Mouse (Mus musculus): ENCODE results near the gene Amph. TPM values are rescaled to one million over a fixed set of nuclear protein-coding genes. Genes with fewer than 3 reads are reported as not detected.
"Not testable (repeated sequence)": the region's sequence is repeated elsewhere in the genome, so short reads cannot be mapped to it uniquely, and the experiment has no call there.

Amph gene
- under 1 TPM in 1 of 2 experiments, not detected in 1; 0.29 TPM for polyA plus RNA-seq (2017; shearing (Covaris generic))

- peak; percentile 54 for ATAC-seq
Measured at GRCm38 (mm10) chr13:18948171-18949028, at the start of gene Amph. Amph (plus strand) TSS chr13:18948205.

GRCm38 (mm10) chr13:18903623-18904022 is 44.4 kb upstream of the Amph start:
- ATAC-seq, result no peak

- ATAC-seq, result no peak
Measured at GRCm38 (mm10) chr13:18914774-18915173, 33.2 kb upstream of the Amph start.

- not testable (repeated sequence) for ATAC-seq
Measured at GRCm38 (mm10) chr13:18933191-18933590, 14.8 kb upstream of the Amph start.

- ATAC-seq, result no peak
Measured at GRCm38 (mm10) chr13:18947686-18948085, 319 bp upstream of the Amph start.

- no peak for ATAC-seq
Measured at GRCm38 (mm10) chr13:18949029-18949350, 985 bp downstream of the Amph start.

GRCm38 (mm10) chr13:18949626-18950200 is 1.7 kb downstream of the Amph start:
- no peak for ATAC-seq

GRCm38 (mm10) chr13:18953575-18953974 is 5.6 kb downstream of the Amph start:
- no peak for ATAC-seq

GRCm38 (mm10) chr13:18956065-18956913 is 8.3 kb downstream of the Amph start:
- no peak for ATAC-seq

- ATAC-seq, result no peak
Measured at GRCm38 (mm10) chr13:18957028-18957427, 9.0 kb downstream of the Amph start.

- no peak for ATAC-seq
Measured at GRCm38 (mm10) chr13:18972571-18972970, 24.6 kb downstream of the Amph start.

GRCm38 (mm10) chr13:18974351-18974750 is 26.3 kb downstream of the Amph start:
- ATAC-seq, result no peak

- ATAC-seq, result no peak
Measured at GRCm38 (mm10) chr13:18987266-18987665, 39.3 kb downstream of the Amph start.

- ATAC-seq, result no peak
Measured at GRCm38 (mm10) chr13:18988323-18988722, 40.3 kb downstream of the Amph start.

- no peak for ATAC-seq
Measured at GRCm38 (mm10) chr13:18989185-18989714, 41.2 kb downstream of the Amph start.

GRCm38 (mm10) chr13:19002502-19002901 is 54.5 kb downstream of the Amph start:
- no peak for ATAC-seq

- no peak for ATAC-seq
Measured at GRCm38 (mm10) chr13:19004406-19004805, 56.4 kb downstream of the Amph start.

GRCm38 (mm10) chr13:19008440-19008839 is 60.4 kb downstream of the Amph start:
- ATAC-seq, result no peak

- ATAC-seq, result no peak
Measured at GRCm38 (mm10) chr13:19014825-19015375, 66.9 kb downstream of the Amph start.

GRCm38 (mm10) chr13:19021529-19021928 is 73.5 kb downstream of the Amph start:
- ATAC-seq, result no peak

- ATAC-seq, result no peak
Measured at GRCm38 (mm10) chr13:19022310-19022709, 74.3 kb downstream of the Amph start.

- ATAC-seq, result no peak
Measured at GRCm38 (mm10) chr13:19025091-19025688, 77.2 kb downstream of the Amph start.

Measured in activated CD4-positive, CD25-positive, alpha-beta regulatory T cell, adult 4 months (primary cell).